Mouse (Mus musculus): ENCODE data around the gene Saysd1. TPM values are rescaled to one million over a fixed set of nuclear protein-coding genes. Genes with fewer than 3 reads are reported as not detected.

Saysd1 gene
- polyA plus RNA-seq, 1 experiment from 2014 or later, result 21.5 TPM

GRCm38 (mm10) chr14:20075544-20075943, 62.8 kb downstream of the Saysd1 start:
- 87% methylated on average over 7 of the region's 7 CpGs for WGBS
- Histone ChIP-seq H3K4me1 (ENCODE audit: control insufficient read depth, insufficient read depth, low read length) (no peaks in the 10 kb centered on the region), H3K27me3 (replicated peaks; ENCODE audit: control insufficient read depth, insufficient read depth, low read length) (no peaks in the 10 kb centered on the region), H3K27ac (ENCODE audit: low read length) (no peak overlapping the region), H3K4me2 (ENCODE audit: low read depth, low read length) (no peak overlapping the region), H3K9ac (ENCODE audit: low read depth, low read length) (no peak overlapping the region), H3K36me3 (ENCODE audit: control insufficient read depth, insufficient read depth, low read length) (no peaks in the 10 kb centered on the region), H3K4me3 (ENCODE audit: low read length) (no peak overlapping the region), H3K9me3 (ENCODE audit: control insufficient read depth, low read length) (no peaks in the 10 kb centered on the region)
- no peak for ATAC-seq

- Histone ChIP-seq H3K4me3 (ENCODE audit: low read length) (no peak overlapping the region), H3K9me3 (ENCODE audit: control insufficient read depth, low read length) (no peaks in the 10 kb centered on the region), H3K4me1 (ENCODE audit: control insufficient read depth, insufficient read depth, low read length) (no peaks in the 10 kb centered on the region), H3K27me3 (replicated peaks; ENCODE audit: control insufficient read depth, insufficient read depth, low read length) (no peaks in the 10 kb centered on the region), H3K4me2 (ENCODE audit: low read depth, low read length) (no peak overlapping the region), H3K9ac (ENCODE audit: low read depth, low read length) (no peak overlapping the region), H3K36me3 (ENCODE audit: control insufficient read depth, insufficient read depth, low read length) (no peaks in the 10 kb centered on the region), H3K27ac (ENCODE audit: low read length) (no peak overlapping the region)
- no peak for ATAC-seq
- WGBS, result 78% methylated on average over 1 of the region's 1 CpGs
Observed at GRCm38 (mm10) chr14:20074759-20075158, 63.6 kb downstream of the Saysd1 start.

- H3K9me3 ChIP-seq (ENCODE audit: control insufficient read depth, low read length), result no peaks in the 10 kb centered on the region
- H3K27me3 ChIP-seq (replicated peaks; ENCODE audit: control insufficient read depth, insufficient read depth, low read length), result no peaks in the 10 kb centered on the region
- H3K4me3 ChIP-seq (ENCODE audit: low read length), result no peak overlapping the region
- no peak overlapping the region for H3K4me2 ChIP-seq (ENCODE audit: low read depth, low read length)
- no peaks in the 10 kb centered on the region for H3K36me3 ChIP-seq (ENCODE audit: control insufficient read depth, insufficient read depth, low read length)
- no peak overlapping the region for H3K9ac ChIP-seq (ENCODE audit: low read depth, low read length)
- no peak for ATAC-seq
- H3K27ac ChIP-seq (ENCODE audit: low read length), result no peak overlapping the region
- no peaks in the 10 kb centered on the region for H3K4me1 ChIP-seq (ENCODE audit: control insufficient read depth, insufficient read depth, low read length)
Observed at GRCm38 (mm10) chr14:20070629-20071028, 67.7 kb downstream of the Saysd1 start.

- H3K4me1 ChIP-seq (ENCODE audit: control insufficient read depth, insufficient read depth, low read length), result no peaks in the 10 kb centered on the region
- no peak overlapping the region for H3K4me2 ChIP-seq (ENCODE audit: low read depth, low read length)
- H3K9ac ChIP-seq (ENCODE audit: low read depth, low read length), result no peak overlapping the region
- H3K27me3 ChIP-seq (replicated peaks; ENCODE audit: control insufficient read depth, insufficient read depth, low read length), result no peaks in the 10 kb centered on the region
- no peak overlapping the region for H3K4me3 ChIP-seq (ENCODE audit: low read length)
- no peak for ATAC-seq
- H3K27ac ChIP-seq (ENCODE audit: low read length), result no peak overlapping the region
- no peaks in the 10 kb centered on the region for H3K9me3 ChIP-seq (ENCODE audit: control insufficient read depth, low read length)
- no peaks in the 10 kb centered on the region for H3K36me3 ChIP-seq (ENCODE audit: control insufficient read depth, insufficient read depth, low read length)
- WGBS, result 89% methylated on average over 2 of the region's 2 CpGs
Observed at GRCm38 (mm10) chr14:20068365-20068764, 70.0 kb downstream of the Saysd1 start.

GRCm38 (mm10) chr14:20067293-20068074, 70.8 kb downstream of the Saysd1 start:
- Histone ChIP-seq H3K27me3 (replicated peaks; ENCODE audit: control insufficient read depth, insufficient read depth, low read length) (no peaks in the 10 kb centered on the region), H3K4me1 (ENCODE audit: control insufficient read depth, insufficient read depth, low read length) (no peaks in the 10 kb centered on the region), H3K4me2 (ENCODE audit: low read depth, low read length) (no peak overlapping the region), H3K9me3 (ENCODE audit: control insufficient read depth, low read length) (no peaks in the 10 kb centered on the region), H3K4me3 (ENCODE audit: low read length) (no peak overlapping the region), H3K36me3 (ENCODE audit: control insufficient read depth, insufficient read depth, low read length) (no peaks in the 10 kb centered on the region), H3K27ac (ENCODE audit: low read length) (no peak overlapping the region), H3K9ac (ENCODE audit: low read depth, low read length) (no peak overlapping the region)
- peak; percentile 76 for ATAC-seq
- WGBS, result 40% methylated on average over 18 of the region's 18 CpGs

- Histone ChIP-seq H3K9me3 (ENCODE audit: control insufficient read depth, low read length) (no peaks in the 10 kb centered on the region), H3K4me2 (ENCODE audit: low read depth, low read length) (no peak overlapping the region), H3K9ac (ENCODE audit: low read depth, low read length) (no peak overlapping the region), H3K4me3 (ENCODE audit: low read length) (no peak overlapping the region), H3K36me3 (ENCODE audit: control insufficient read depth, insufficient read depth, low read length) (no peaks in the 10 kb centered on the region), H3K27me3 (replicated peaks; ENCODE audit: control insufficient read depth, insufficient read depth, low read length) (no peaks in the 10 kb centered on the region), H3K4me1 (ENCODE audit: control insufficient read depth, insufficient read depth, low read length) (no peaks in the 10 kb centered on the region), H3K27ac (ENCODE audit: low read length) (no peak overlapping the region)
- no peak for ATAC-seq
Observed at GRCm38 (mm10) chr14:20064771-20065170, 73.6 kb downstream of the Saysd1 start.

GRCm38 (mm10) chr14:20048481-20048835, 89.9 kb downstream of the Saysd1 start:
- Histone ChIP-seq H3K4me2 (ENCODE audit: low read depth, low read length) (no peak overlapping the region), H3K27me3 (replicated peaks; ENCODE audit: control insufficient read depth, insufficient read depth, low read length) (no peaks in the 10 kb centered on the region), H3K27ac (ENCODE audit: low read length) (no peak overlapping the region), H3K4me3 (ENCODE audit: low read length) (no peak overlapping the region), H3K9ac (ENCODE audit: low read depth, low read length) (no peak overlapping the region), H3K9me3 (ENCODE audit: control insufficient read depth, low read length) (no peaks in the 10 kb centered on the region), H3K4me1 (ENCODE audit: control insufficient read depth, insufficient read depth, low read length) (no peaks in the 10 kb centered on the region), H3K36me3 (ENCODE audit: control insufficient read depth, insufficient read depth, low read length) (no peaks in the 10 kb centered on the region)
- 50% methylated on average over 2 of the region's 2 CpGs for WGBS
- ATAC-seq, result no peak

GRCm38 (mm10) chr14:20047814-20048480, 90.4 kb downstream of the Saysd1 start:
- no peaks in the 10 kb centered on the region for H3K27me3 ChIP-seq (replicated peaks; ENCODE audit: control insufficient read depth, insufficient read depth, low read length)
- H3K36me3 ChIP-seq (ENCODE audit: control insufficient read depth, insufficient read depth, low read length), result no peaks in the 10 kb centered on the region
- 63% methylated on average over 3 of the region's 3 CpGs for WGBS
- H3K4me1 ChIP-seq (ENCODE audit: control insufficient read depth, insufficient read depth, low read length), result no peaks in the 10 kb centered on the region
- no peaks in the 10 kb centered on the region for H3K9me3 ChIP-seq (ENCODE audit: control insufficient read depth, low read length)
- no peak overlapping the region for H3K4me3 ChIP-seq (ENCODE audit: low read length)
- ATAC-seq, result no peak
- H3K27ac ChIP-seq (ENCODE audit: low read length), result no peak overlapping the region
- no peak overlapping the region for H3K9ac ChIP-seq (ENCODE audit: low read depth, low read length)
- H3K4me2 ChIP-seq (ENCODE audit: low read depth, low read length), result no peak overlapping the region

- H3K27me3 ChIP-seq (replicated peaks; ENCODE audit: control insufficient read depth, insufficient read depth, low read length), result no peaks in the 10 kb centered on the region
- no peak overlapping the region for H3K4me3 ChIP-seq (ENCODE audit: low read length)
- H3K9me3 ChIP-seq (ENCODE audit: control insufficient read depth, low read length), result no peaks in the 10 kb centered on the region
- no peaks in the 10 kb centered on the region for H3K4me1 ChIP-seq (ENCODE audit: control insufficient read depth, insufficient read depth, low read length)
- H3K27ac ChIP-seq (ENCODE audit: low read length), result no peak overlapping the region
- no peak overlapping the region for H3K4me2 ChIP-seq (ENCODE audit: low read depth, low read length)
- H3K9ac ChIP-seq (ENCODE audit: low read depth, low read length), result no peak overlapping the region
- no peak for ATAC-seq
- 73% methylated on average over 2 of the region's 2 CpGs for WGBS
- no peaks in the 10 kb centered on the region for H3K36me3 ChIP-seq (ENCODE audit: control insufficient read depth, insufficient read depth, low read length)
Observed at GRCm38 (mm10) chr14:20047291-20047690, 91.0 kb downstream of the Saysd1 start.
